Comparison of ENCODE assay signal across 10 mouse cellular contexts in genomic region chr4:133089802-133090201, GRCm38 (mm10). TPM values are rescaled to one million over a fixed set of nuclear protein-coding genes. Genes with fewer than 3 reads are reported as not detected.
A peak's percentile ranks its signal among the peaks of the same experiment; 100 is the strongest.
DNase-seq lines count a peak whose midpoint lies in the region; ATAC-seq lines count a peak whose summit lies in the region.
"Had no signal": no experiment of that assay in that cellular context is flagged by ENCODE, and none has a peak within 500 bp of the region (broad histone marks: within the 10 kb centered on the region; RNA-seq: fewer than 3 reads in every experiment).

No protein-coding gene starts in this region.

- H3K4me2 ChIP-seq in lung, embryonic 16.5 days (ENCODE audit: low read depth, low read length): no peak overlapping the region
- peak overlapping the region; percentile 32 for H3K4me2 ChIP-seq in stomach, embryonic 15.5 days

- no peak for DNase-seq in heart, embryonic 10.5 days (ENCODE audit: low spot score)
- DNase-seq in heart, postnatal 10 days: no peak
- no peak for DNase-seq in lung, postnatal 10 days
- DNase-seq in limb, embryonic 10.5 days (ENCODE audit: low spot score): no peak
- DNase-seq in thymus, postnatal 4 days: no peak
- DNase-seq: B cell, adult 2 months; lung, adult 18-20 months had no signal

- no peaks in the 10 kb centered on the region for H3K9me3 ChIP-seq in heart, embryonic 10.5 days
- no peaks in the 10 kb centered on the region for H3K9me3 ChIP-seq in lung, embryonic 16.5 days (ENCODE audit: control insufficient read depth, low read length)
- H3K9me3 ChIP-seq in limb, embryonic 10.5 days (replicated peaks): no peaks in the 10 kb centered on the region
- H3K9me3 ChIP-seq in stomach, embryonic 15.5 days: no peaks in the 10 kb centered on the region

- no peaks in the 10 kb centered on the region for H3K36me3 ChIP-seq in heart, embryonic 10.5 days
- no peaks in the 10 kb centered on the region for H3K36me3 ChIP-seq in lung, embryonic 16.5 days (ENCODE audit: control insufficient read depth, insufficient read depth, low read length)
- H3K36me3 ChIP-seq in limb, embryonic 10.5 days: no peaks in the 10 kb centered on the region
- no peaks in the 10 kb centered on the region for H3K36me3 ChIP-seq in stomach, embryonic 15.5 days

- H3K27me3 ChIP-seq in heart, embryonic 10.5 days (ENCODE audit: insufficient read depth, poor library complexity, severe bottlenecking): peaks cover 4% of the 10 kb centered on the region; the same call in 1 of the 2 replicates
- no peaks in the 10 kb centered on the region for H3K27me3 ChIP-seq in lung, embryonic 16.5 days (ENCODE audit: control insufficient read depth, insufficient read depth, low read depth, low read length)
- H3K27me3 ChIP-seq in limb, embryonic 10.5 days (ENCODE audit: low read depth, poor library complexity, severe bottlenecking): peaks cover 18% of the 10 kb centered on the region; the same call in 1 of the 2 replicates
- H3K27me3 ChIP-seq in stomach, embryonic 15.5 days (replicated peaks): no peaks in the 10 kb centered on the region

- 64% methylated on average over 4 of the region's 4 CpGs for WGBS in heart, embryonic 10.5 days
- 71% methylated on average over 4 of the region's 4 CpGs for WGBS in lung, embryonic 16.5 days
- 76% methylated on average over 4 of the region's 4 CpGs for WGBS in limb, embryonic 10.5 days
- WGBS in stomach, embryonic 15.5 days: 60% methylated on average over 4 of the region's 4 CpGs

- H3K4me1 ChIP-seq in heart, embryonic 10.5 days: peaks cover 92% of the 10 kb centered on the region
- peaks cover 92% of the 10 kb centered on the region for H3K4me1 ChIP-seq in lung, embryonic 16.5 days (replicated peaks; ENCODE audit: control insufficient read depth, insufficient read depth, low read length)
- peaks cover 86% of the 10 kb centered on the region for H3K4me1 ChIP-seq in limb, embryonic 10.5 days
- peaks cover 92% of the 10 kb centered on the region for H3K4me1 ChIP-seq in stomach, embryonic 15.5 days

- H3K4me3 ChIP-seq in heart, embryonic 10.5 days: 0 out of 2 replicates have a peak overlapping the region, but pooled peaks have one; percentile 19
- H3K4me3 ChIP-seq in lung, embryonic 16.5 days (ENCODE audit: low read length): no peak overlapping the region
- peak overlapping the region; percentile 25; the same call in 1 of the 2 replicates for H3K4me3 ChIP-seq in limb, embryonic 10.5 days
- no peak overlapping the region for H3K4me3 ChIP-seq in stomach, embryonic 15.5 days (replicated peaks)

- intact Hi-C loops in heart, postnatal 10 days (cut with DNase I): loop anchor here (5.0 kb wide), 1 partner anchor 33 kb away; no protein-coding TSS in a partner anchor

- peak overlapping the region; percentile 94 for H3K27ac ChIP-seq in heart, embryonic 10.5 days
- peak overlapping the region; percentile 97 for H3K27ac ChIP-seq in lung, embryonic 16.5 days (ENCODE audit: low read length)
- H3K27ac ChIP-seq in limb, embryonic 10.5 days: peak overlapping the region; percentile 91
- H3K27ac ChIP-seq in stomach, embryonic 15.5 days: peak overlapping the region; percentile 94

- no peak for ATAC-seq in lung, embryonic 16.5 days (ENCODE audit: low read depth)
- ATAC-seq in stomach, embryonic 15.5 days (ENCODE audit: insufficient read depth, low FRiP score, low read depth): no peak
- no peak for ATAC-seq in frontal cortex, adult (ENCODE audit: low TSS enrichment)

- peak overlapping the region; percentile 60 for H3K9ac ChIP-seq in lung, embryonic 16.5 days (ENCODE audit: low read length)
- no peak overlapping the region for H3K9ac ChIP-seq in stomach, embryonic 15.5 days

RNA-seq across cellular contexts. Expression of gene Wasf2, which starts 40.5 kb away (rescaled TPM):
- polyA plus RNA-seq in heart, embryonic 10.5 days (2016; fragmentation: Nextera tagmentation; extraction: Ambion mirVana): 51.1 and 58.5 TPM in 2 replicates
- 100 to 1,000 TPM; 134 to 164 TPM for total RNA-seq in heart, postnatal 10 days (2021)
- 140 and 144 TPM in 2 replicates for polyA plus RNA-seq in lung, embryonic 16.5 days (2015; fragmentation: Nextera tagmentation; extraction: Ambion mirVana)
- 62.9 and 73.7 TPM in 2 replicates for polyA plus RNA-seq in limb, embryonic 10.5 days (2016; fragmentation: Nextera tagmentation; extraction: Ambion mirVana)
- polyA plus RNA-seq in stomach, embryonic 15.5 days (2015; fragmentation: Nextera tagmentation; extraction: Ambion mirVana): 109 TPM in 2 replicates

Comparison
In these comparisons a context has a peak if more than half of its experiments do, and no peak if none do; other contexts are left out.
1. H3K4me3 ChIP-seq: peak in heart, embryonic 10.5 days (single experiment) and limb, embryonic 10.5 days (single experiment); none in lung, embryonic 16.5 days (single experiment) and stomach, embryonic 15.5 days (single experiment).
2. Peak in every context shown above with its lines, with median percentiles within 50 percentile points of each other: H3K27ac ChIP-seq.